ENCODE assay signal across 8 mouse cellular contexts in the genomic region with DNA sequence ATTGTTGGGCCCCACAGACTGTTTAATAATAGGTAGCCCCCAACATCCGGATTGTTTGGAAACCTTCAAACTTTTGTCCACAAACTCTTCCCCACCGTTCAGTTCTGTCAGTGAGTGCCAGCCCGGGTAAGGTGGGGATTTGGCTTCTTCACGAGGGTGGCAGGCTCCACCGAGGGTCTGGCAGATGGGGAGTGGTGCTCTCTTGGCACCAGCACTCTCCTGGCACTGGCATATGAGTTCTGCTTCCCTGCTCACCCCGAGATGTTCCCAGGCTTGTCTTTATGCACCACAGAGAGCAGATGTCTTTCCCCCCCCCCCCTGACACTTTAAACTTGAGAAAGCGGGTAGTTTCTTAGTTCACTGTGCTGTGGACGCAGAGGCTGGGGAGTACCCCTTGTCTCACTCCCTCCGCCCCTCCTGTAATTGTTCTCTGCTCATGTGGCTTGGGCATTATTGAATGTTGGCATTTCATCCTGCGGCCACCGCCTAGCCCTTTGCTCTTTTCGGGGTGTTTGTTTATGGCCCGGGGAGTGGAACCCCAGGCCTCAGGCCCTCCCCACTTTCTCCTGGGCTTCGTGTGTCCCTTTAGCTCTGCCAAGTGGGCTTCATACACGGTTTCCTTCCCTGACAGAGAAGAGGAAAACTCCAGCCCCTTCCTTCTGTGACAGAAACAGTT. TPM values are rescaled to one million over a fixed set of nuclear protein-coding genes. Genes with fewer than 3 reads are reported as not detected.
DNase-seq lines count a peak whose midpoint lies in the region; ATAC-seq and TF ChIP-seq lines count a peak whose summit lies in the region.

No protein-coding gene starts in this region.

- no peak for ATAC-seq in heart, embryonic 11.5 days (replicated peaks; ENCODE audit: insufficient number of reproducible peaks, low FRiP score, low TSS enrichment)
- no peak for ATAC-seq in hindbrain, embryonic 11.5 days (ENCODE audit: low FRiP score)

- H3K9me3 ChIP-seq in heart, embryonic 11.5 days (replicated peaks; ENCODE audit: control insufficient read depth, low read length): no peaks in the 10 kb centered on the region
- H3K9me3 ChIP-seq in hindbrain, embryonic 11.5 days (ENCODE audit: control insufficient read depth, low read length): no peaks in the 10 kb centered on the region

- H3K4me2 ChIP-seq in heart, embryonic 11.5 days: peak overlapping the region; percentile 83
- H3K4me2 ChIP-seq in hindbrain, embryonic 11.5 days (replicated peaks; ENCODE audit: low read depth, low read length): peak overlapping the region; percentile 98

- peak overlapping the region; percentile 96 for H3K9ac ChIP-seq in heart, embryonic 11.5 days (ENCODE audit: low read depth, low read length)
- peak overlapping the region; percentile 100 for H3K9ac ChIP-seq in hindbrain, embryonic 11.5 days (ENCODE audit: low read depth, low read length)

- WGBS in heart, embryonic 11.5 days (ENCODE audit: insufficient replicate concordance): 27% methylated on average over 15 of the region's 15 CpGs
- WGBS in hindbrain, embryonic 11.5 days: 12% methylated on average over 15 of the region's 15 CpGs

- no peak for TF ChIP-seq POLR2A in brain, embryonic 14.5 days (IDR thresholded peaks at IDR 0.05; ENCODE audit: borderline replicate concordance, extremely low read depth, insufficient read depth, insufficient read length, poor library complexity, severe bottlenecking)

- peak overlapping the region; percentile 74 for H3K27ac ChIP-seq in heart, embryonic 11.5 days (ENCODE audit: low read depth, low read length)
- H3K27ac ChIP-seq in hindbrain, embryonic 11.5 days (ENCODE audit: low read depth, low read length): peak overlapping the region; percentile 54; the same call in 1 of the 2 replicates

- TF ChIP-seq CTCF in brain, embryonic 14.5 days (IDR thresholded peaks at IDR 0.05; ENCODE audit: borderline replicate concordance, extremely low read depth, insufficient read depth, insufficient read length): no peak

- H3K27me3 ChIP-seq in heart, embryonic 11.5 days (ENCODE audit: control insufficient read depth, insufficient read depth, low read length): no peaks in the 10 kb centered on the region
- 0 out of 2 replicates have a peak, but pooled peaks cover 2% of the 10 kb centered on the region for H3K27me3 ChIP-seq in hindbrain, embryonic 11.5 days (ENCODE audit: control insufficient read depth, insufficient read depth, low read length)

- H3K4me3 ChIP-seq in heart, embryonic 11.5 days (ENCODE audit: low read depth, low read length): peak overlapping the region; percentile 93
- H3K4me3 ChIP-seq in hindbrain, embryonic 11.5 days (ENCODE audit: low read depth, low read length): peak overlapping the region; percentile 99

- peaks cover 53% of the 10 kb centered on the region for H3K4me1 ChIP-seq in heart, embryonic 11.5 days (ENCODE audit: control insufficient read depth, insufficient read depth, low read length)
- peaks cover 22% of the 10 kb centered on the region for H3K4me1 ChIP-seq in hindbrain, embryonic 11.5 days (replicated peaks; ENCODE audit: control insufficient read depth, insufficient read depth, low read length)

- DNase-seq in heart, adult 18-20 months: no peak
- peak; percentile 92 for DNase-seq in brain, embryonic 14.5 days (ENCODE audit: low read depth)
- DNase-seq in hindbrain, embryonic 11.5 days (ENCODE audit: low spot score): no peak
- DNase-seq in lung, postnatal 36 days: peak; percentile 46
- no peak for DNase-seq in gastrocnemius, adult 18-20 months (ENCODE audit: low spot score)
- no peak for DNase-seq in layer of hippocampus, adult 9-11 months
- DNase-seq in frontal cortex, postnatal 36 days (ENCODE audit: low spot score in 2 of 2): no peak

- no peaks in the 10 kb centered on the region for H3K36me3 ChIP-seq in heart, embryonic 11.5 days (ENCODE audit: control insufficient read depth, insufficient read depth, low read length)
- H3K36me3 ChIP-seq in hindbrain, embryonic 11.5 days (ENCODE audit: control insufficient read depth, insufficient read depth, low read length): 0 out of 2 replicates have a peak, but pooled peaks cover 2% of the 10 kb centered on the region

RNA-seq across cellular contexts. Expression of a gene that starts 26.0 kb away (rescaled TPM):
- 0.11 and 0.20 TPM in 2 replicates for polyA plus RNA-seq in heart, embryonic 11.5 days (2014; fragmentation: Nextera tagmentation; extraction: Ambion mirVana)
- total RNA-seq in heart, adult 18-20 months (2021): under 1 TPM; 0.13 to 0.32 TPM
- polyA plus RNA-seq in brain, embryonic 14.5 days (2012; rRNA removed): 4.6 and 5.0 TPM in 2 replicates
- polyA plus RNA-seq in hindbrain, embryonic 11.5 days (2014; fragmentation: Nextera tagmentation; extraction: Ambion mirVana): 0.42 and 0.51 TPM in 2 replicates
- total RNA-seq in gastrocnemius, adult 18-20 months (2021): not detected

Comparison
In these comparisons a context has a peak if more than half of its experiments do, and no peak if none do; other contexts are left out.
1. DNase-seq: peak in brain, embryonic 14.5 days (single experiment) and lung, postnatal 36 days (single experiment); none in heart, adult 18-20 months (0 of 2), hindbrain, embryonic 11.5 days (single experiment), gastrocnemius, adult 18-20 months (single experiment), layer of hippocampus, adult 9-11 months (single experiment) and frontal cortex, postnatal 36 days (0 of 2).